Mouse (Mus musculus): ENCODE results near the gene Cdc27.
A peak's percentile ranks its signal among the peaks of the same experiment; 100 is the strongest.

Cdc27 gene

DNA sequence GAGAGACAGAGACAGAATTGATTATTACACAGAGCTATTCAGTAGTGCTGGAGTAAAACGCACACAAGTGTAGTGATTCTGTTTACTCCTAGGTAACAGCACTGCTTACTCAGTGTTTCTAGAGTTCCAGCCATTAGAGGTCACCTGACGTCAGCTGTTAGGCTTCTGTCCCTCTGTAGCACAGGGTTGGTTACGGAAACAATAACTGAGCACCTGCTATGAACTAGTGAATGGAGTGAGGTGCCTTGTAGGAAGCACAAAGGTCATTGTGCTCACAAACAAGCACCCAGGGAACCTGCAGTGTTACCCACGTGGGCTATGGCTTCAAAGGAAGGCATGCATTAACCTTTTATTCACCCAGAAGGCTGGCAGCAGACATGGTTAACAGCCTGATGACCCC lies 70.9 kb downstream of the Cdc27 start:
- no peak for DNase-seq (ENCODE audit: low read depth, low spot score)

DNA sequence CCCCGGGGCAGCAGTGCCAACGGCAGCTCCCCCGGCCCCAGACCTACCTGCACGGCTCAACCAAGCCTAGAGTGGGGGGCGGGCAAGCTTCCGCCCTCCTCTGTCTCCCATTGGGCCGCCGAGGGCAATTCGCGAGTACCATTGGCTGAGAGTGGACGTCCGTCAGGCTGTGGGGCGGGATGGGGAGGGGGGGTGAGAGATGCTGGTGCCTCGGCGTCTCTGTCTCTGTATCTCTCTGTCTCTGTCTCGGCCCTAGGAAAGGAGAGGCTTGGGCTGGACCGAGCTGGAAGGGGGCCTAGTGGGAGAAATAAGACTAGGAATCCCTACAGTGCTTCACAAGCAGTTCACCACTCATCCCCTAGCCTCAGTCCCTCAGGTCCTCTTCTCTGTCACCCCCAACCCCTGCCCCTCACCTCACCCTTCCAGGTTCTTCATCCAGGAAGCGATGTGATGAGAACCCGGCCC lies 81.0 kb downstream of the Cdc27 start:
- peak; percentile 96 for DNase-seq (ENCODE audit: low read depth, low spot score)

DNA sequence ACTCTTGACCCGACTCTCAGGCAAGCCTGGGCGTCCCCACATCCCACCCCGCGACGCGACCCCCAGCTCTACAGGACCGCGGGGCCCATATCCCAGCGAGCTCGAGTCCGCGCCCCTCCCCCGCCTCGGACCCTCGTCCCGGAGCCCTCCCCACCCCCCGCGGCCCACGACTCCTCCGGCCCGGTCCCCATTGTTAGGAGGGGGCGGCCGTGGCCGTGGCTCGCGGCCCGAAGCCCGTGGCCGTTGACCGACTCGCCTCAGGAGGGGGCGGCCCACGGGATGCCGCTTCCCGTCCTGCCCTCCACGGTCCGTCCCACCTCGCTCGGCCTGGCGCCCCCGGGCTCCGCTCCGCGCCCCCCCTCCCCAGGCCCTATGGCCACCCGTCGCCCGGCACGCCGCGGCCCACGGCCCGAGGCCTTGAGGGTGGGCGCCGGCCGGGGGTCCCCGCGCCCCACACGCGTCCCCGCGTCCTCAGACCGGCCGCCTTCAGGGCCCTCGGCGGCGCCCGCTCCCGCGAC lies 81.6 kb downstream of the Cdc27 start, which contains the start of gene Kansl1:
Gene Kansl1 (minus strand): TSS at position 111 of the 518 bp plus-strand sequence.
- no peak for DNase-seq (ENCODE audit: low read depth, low spot score)

DNA sequence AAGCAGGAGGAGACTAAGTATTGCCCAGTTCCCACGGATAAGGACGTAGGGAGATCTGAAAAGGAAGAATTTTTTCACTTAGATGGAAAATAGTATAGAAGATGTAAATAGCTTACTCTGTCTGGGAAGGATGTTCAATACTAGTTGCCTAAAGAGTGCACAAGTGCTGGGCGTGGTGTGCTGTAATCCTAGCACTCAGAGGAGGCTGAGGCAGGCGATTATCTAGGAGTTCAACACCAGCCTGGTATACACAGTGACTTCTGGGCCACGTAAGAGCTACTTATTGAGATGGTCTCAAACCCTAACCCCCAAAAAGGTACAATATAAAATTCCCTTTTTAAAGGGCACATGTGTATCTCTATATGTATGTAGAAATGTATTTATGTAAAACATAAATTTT lies 82.7 kb downstream of the Cdc27 start:
- no peak for DNase-seq (ENCODE audit: low read depth, low spot score)

DNA sequence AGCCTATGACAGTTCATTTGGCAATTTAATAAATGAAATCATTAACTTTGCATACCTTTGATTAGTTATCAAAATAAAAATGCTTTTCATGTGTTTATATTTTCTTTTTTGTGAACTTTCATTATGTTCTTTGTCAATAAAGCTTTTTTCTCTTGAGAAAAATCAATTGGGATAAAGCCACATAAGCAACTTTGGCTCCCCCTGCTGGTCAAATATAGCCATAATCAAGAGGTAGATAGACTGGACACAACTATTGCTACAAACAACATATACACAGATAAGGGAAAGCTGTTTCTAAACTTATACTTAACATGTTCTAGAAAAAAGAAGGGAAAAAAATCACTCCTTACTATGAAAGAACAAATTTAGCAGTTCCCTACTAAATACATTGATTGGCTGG lies 88.9 kb downstream of the Cdc27 start:
- DNase-seq (ENCODE audit: low read depth, low spot score) = no peak

GRCm38 (mm10) chr11:104459671-104460070 lies 90.7 kb downstream of the Cdc27 start:
- no peak for DNase-seq (ENCODE audit: low read depth, low spot score)

DNA sequence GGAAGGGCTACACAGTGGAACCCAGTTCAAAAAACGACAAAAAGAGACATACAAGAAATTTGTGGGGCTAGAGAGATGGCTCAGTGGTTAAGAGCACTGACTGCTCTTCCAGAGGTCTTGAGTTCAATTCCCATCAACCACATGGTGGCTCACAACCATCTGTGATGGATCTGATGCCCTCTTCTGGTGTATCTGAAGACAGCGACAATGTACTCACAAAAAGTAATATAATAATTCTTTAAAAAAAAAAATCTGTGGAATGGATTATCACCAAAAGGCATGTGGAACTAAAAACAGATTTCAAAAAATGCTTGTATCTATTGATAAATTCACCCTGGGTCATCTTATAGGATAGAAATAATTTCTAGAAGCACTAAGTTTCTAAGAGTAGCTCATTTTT lies 91.9 kb downstream of the Cdc27 start:
- DNase-seq (ENCODE audit: low read depth, low spot score) = no peak

Data from WW6 (cell line).